Mouse (Mus musculus) heart, embryonic 12.5 days (tissue): Measurements from ENCODE around the gene Zmym6. TPM values are rescaled to one million over a fixed set of nuclear protein-coding genes. Genes with fewer than 3 reads are reported as not detected.

Source experiments
- ATAC-seq: fragments of 200-750 bp; cut with Nextera tagmentation; 2 replicates; pipeline ENCODE4 v1.8.0; 2017; ENCODE audit warnings: moderate TSS enrichment, moderate library complexity; ENCODE audit not compliant: insufficient number of reproducible peaks, low FRiP score
- H3K27ac ChIP-seq: fragments of 300-500 bp; sonication (generic); 2 replicates; pipeline ENCODE4 v1.5.1; 2016; ENCODE audit warnings: mild to moderate bottlenecking, moderate library complexity; ENCODE audit not compliant: poor library complexity, severe bottlenecking
- H3K27me3 ChIP-seq: fragments of 300-500 bp; sonication (generic); replicated peaks from 2 replicates; pipeline ENCODE4 v1.6.1; 2016; ENCODE audit warnings: mild to moderate bottlenecking, moderate library complexity
- H3K36me3 ChIP-seq: fragments of 300-500 bp; sonication (generic); 2 replicates; pipeline ENCODE4 v1.6.1; 2016; ENCODE audit warnings: mild to moderate bottlenecking, moderate library complexity
- H3K4me1 ChIP-seq: fragments of 300-500 bp; sonication (generic); replicated peaks from 2 replicates; pipeline ENCODE4 v1.6.1; 2016; ENCODE audit warnings: mild to moderate bottlenecking
- H3K4me2 ChIP-seq: fragments of 300-500 bp; sonication (generic); 2 replicates; pipeline ENCODE4 v1.6.1; 2016; ENCODE audit warnings: mild to moderate bottlenecking, moderate library complexity
- H3K4me3 ChIP-seq: fragments of 300-500 bp; sonication (generic); 2 replicates; pipeline ENCODE4 v1.5.1; 2016; ENCODE audit warnings: mild to moderate bottlenecking
- H3K9ac ChIP-seq: fragments of 300-500 bp; sonication (generic); 2 replicates; pipeline ENCODE4 v1.6.1; 2016; ENCODE audit warnings: mild to moderate bottlenecking, moderate library complexity
- H3K9me3 ChIP-seq: fragments of 300-500 bp; sonication (generic); replicated peaks from 2 replicates; pipeline ENCODE4 v1.6.1; 2016; ENCODE audit warnings: mild to moderate bottlenecking, moderate library complexity
- WGBS: fragments of 180-500 bp; shearing (Covaris S2); methylation state at CpG from one replicate; pipeline ENCODE4 v1.1.7; 2016; 5-methylcytosine and 5-hydroxymethylcytosine counted together
- polyA plus RNA-seq: library from polyadenylated mRNA; unstranded; fragments of >200 nt; fragmentation: Nextera tagmentation; extraction: Ambion mirVana; gene quantifications from 2 replicates; pipeline ENCODE4 v1.2.1, GENCODE M21; 2016

Zmym6 gene
- 15.9 and 17.8 TPM in 2 replicates for polyA plus RNA-seq

DNA sequence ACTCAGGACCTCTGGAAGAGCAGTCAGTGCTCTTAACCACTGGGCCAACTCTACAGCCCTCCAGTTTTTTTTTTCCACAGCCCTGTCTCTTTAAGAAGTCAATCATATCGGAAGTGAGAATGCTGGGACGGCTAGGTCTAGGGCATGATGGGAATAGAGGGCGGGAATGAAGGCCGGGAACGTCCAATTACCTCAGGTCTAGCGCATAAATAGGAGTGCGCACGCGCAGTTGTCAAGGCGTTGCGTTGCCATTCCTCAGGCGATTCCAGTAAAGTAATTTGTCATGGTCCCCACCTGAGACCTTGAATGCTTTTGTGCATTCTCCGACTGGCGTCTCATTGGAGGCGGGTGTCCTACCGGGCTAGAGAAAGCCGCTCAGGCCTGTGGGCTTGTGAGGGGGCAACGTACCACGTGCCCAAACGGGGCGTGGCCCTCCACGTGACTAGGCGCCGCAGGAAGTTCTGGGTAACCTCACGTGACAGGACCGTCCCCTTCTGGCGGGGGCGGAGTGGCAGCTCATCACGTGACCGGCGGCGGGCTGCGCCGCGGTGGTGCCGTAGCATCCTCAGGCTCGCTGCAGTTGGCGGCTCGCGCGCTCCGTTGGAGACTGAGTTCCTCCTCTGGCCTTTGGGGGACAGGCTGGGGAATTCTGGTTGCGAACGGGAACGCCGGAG, at the start of gene Zmym6:
TSS of gene Zmym6 (plus strand) at position 509 of the 674 bp plus-strand sequence.
- Histone ChIP-seq H3K9me3 (0 out of 2 replicates have a peak, but pooled peaks cover 2% of the 10 kb centered on the region), H3K4me2 (peak within 1 kb of the TSS; percentile 77), H3K27ac (peak within 1 kb of the TSS; percentile 72), H3K27me3 (no peaks in the 10 kb centered on the region), H3K4me1 (peaks cover 4% of the 10 kb centered on the region), H3K36me3 (no peaks in the 10 kb centered on the region), H3K4me3 (peak within 1 kb of the TSS; percentile 54), H3K9ac (peak within 1 kb of the TSS; percentile 64)
- ATAC-seq: peak; percentile 98
- WGBS: under 1% methylated on average over 46 of the region's 46 CpGs

GRCm38 (mm10) chr4:127037158-127037557, 40.0 kb upstream of the Zmym6 start:
- Histone ChIP-seq H3K4me3 (no peak overlapping the region), H3K9ac (no peak overlapping the region), H3K27ac (no peak overlapping the region), H3K36me3 (peaks cover 69% of the 10 kb centered on the region), H3K4me1 (0 out of 2 replicates have a peak, but pooled peaks cover 2% of the 10 kb centered on the region), H3K9me3 (no peaks in the 10 kb centered on the region), H3K27me3 (no peaks in the 10 kb centered on the region), H3K4me2 (no peak overlapping the region)
- no peak for ATAC-seq
- 92% methylated on average over 3 of the region's 3 CpGs for WGBS

DNA sequence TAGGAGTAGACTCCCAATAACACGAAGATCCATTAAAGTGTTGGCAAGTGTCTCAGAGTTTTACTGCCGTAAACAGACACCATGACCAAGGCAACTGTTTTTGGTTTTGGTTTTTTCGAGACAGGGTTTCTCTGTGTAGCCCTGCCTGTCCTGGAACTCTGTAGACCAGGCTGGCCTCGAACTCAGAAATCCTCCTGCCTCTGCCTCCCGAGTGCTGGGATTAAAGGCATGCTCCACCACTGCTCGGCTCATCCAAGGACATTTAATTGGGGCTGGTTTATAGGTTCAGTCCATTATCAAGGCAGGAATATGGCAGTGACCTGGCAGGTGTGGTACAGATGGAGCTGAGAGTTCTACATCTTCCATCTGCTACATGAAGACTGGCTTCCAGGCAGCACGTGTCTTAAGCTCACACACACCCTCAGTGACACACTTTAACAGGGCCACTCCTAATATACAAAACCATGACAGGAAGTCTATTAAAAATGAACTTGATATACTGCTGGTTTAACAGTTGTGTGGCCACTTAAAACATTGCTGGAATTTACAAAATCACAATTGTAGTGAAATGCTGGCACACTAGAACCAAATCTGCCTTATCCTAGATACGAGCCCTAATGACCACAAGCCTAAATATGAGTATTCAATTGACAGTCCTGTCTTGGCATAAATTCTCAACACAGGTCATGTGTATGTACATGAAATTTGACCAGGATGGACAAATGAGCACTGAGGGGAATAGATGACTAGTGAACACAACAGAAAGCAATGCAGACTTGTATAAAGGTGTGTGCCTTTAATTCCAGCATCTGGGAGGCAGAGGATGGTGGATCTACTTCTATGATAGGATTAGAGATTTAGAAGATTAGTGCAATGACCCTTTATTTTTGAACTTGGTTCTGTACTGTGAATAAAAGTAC, 39.0 kb upstream of the Zmym6 start:
- Histone ChIP-seq H3K27ac (no peak overlapping the region), H3K9ac (no peak overlapping the region), H3K27me3 (no peaks in the 10 kb centered on the region), H3K9me3 (no peaks in the 10 kb centered on the region), H3K4me2 (no peak overlapping the region), H3K4me3 (no peak overlapping the region), H3K4me1 (no peaks in the 10 kb centered on the region), H3K36me3 (peaks cover 64% of the 10 kb centered on the region)
- 88% methylated on average over 8 of the region's 8 CpGs for WGBS
- ATAC-seq: 0 out of 2 replicates have a peak, but pooled peaks have one; percentile 22

- H3K36me3 ChIP-seq: peaks cover 57% of the 10 kb centered on the region
- no peaks in the 10 kb centered on the region for H3K4me1 ChIP-seq
- WGBS: 88% methylated on average over 3 of the region's 3 CpGs
- no peak for ATAC-seq
- H3K4me3 ChIP-seq: no peak overlapping the region
- no peak overlapping the region for H3K27ac ChIP-seq
- H3K27me3 ChIP-seq: no peaks in the 10 kb centered on the region
- no peak overlapping the region for H3K4me2 ChIP-seq
- H3K9ac ChIP-seq: no peak overlapping the region
- no peaks in the 10 kb centered on the region for H3K9me3 ChIP-seq
Observed at GRCm38 (mm10) chr4:127038828-127039349, 38.3 kb upstream of the Zmym6 start.

- WGBS: 81% methylated on average over 3 of the region's 3 CpGs
- H3K4me3 ChIP-seq: no peak overlapping the region
- no peak for ATAC-seq
Observed at GRCm38 (mm10) chr4:127039871-127040483, 37.2 kb upstream of the Zmym6 start.

DNA sequence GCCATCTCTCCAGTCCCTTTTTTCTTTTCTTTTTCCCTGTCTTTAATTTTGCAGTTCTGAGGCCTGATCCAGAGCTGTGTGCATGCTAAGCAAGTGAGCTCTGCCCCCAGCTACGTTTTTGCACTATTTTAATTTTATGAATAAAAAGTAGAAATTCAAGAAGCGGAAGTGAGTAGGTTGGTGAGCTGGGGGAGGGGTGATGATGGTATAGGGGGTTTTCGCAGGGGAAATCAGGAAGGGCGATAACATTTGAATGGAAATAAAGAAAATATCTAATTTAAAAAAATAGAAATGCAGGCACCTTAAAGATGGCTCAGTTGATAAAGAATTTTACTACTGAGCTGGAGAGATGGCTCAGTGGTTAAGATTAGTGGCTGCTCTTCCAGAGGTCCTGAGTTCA, 33.6 kb upstream of the Zmym6 start:
- Histone ChIP-seq H3K27ac (no peak overlapping the region), H3K9me3 (no peaks in the 10 kb centered on the region), H3K4me3 (no peak overlapping the region), H3K27me3 (no peaks in the 10 kb centered on the region), H3K9ac (no peak overlapping the region), H3K4me1 (no peaks in the 10 kb centered on the region), H3K36me3 (peaks cover 63% of the 10 kb centered on the region), H3K4me2 (no peak overlapping the region)
- ATAC-seq: no peak
- 84% methylated on average over 4 of the region's 4 CpGs for WGBS

More at GRCm38 (mm10) chr4:127039871-127040483, 37.2 kb upstream of the Zmym6 start:
- Histone ChIP-seq H3K36me3 (peaks cover 57% of the 10 kb centered on the region), H3K9me3 (no peaks in the 10 kb centered on the region), H3K4me2 (no peak overlapping the region), H3K4me1 (no peaks in the 10 kb centered on the region), H3K27ac (no peak overlapping the region), H3K27me3 (no peaks in the 10 kb centered on the region), H3K9ac (no peak overlapping the region)

- Histone ChIP-seq H3K4me1 (no peaks in the 10 kb centered on the region), H3K4me2 (no peak overlapping the region), H3K9me3 (no peaks in the 10 kb centered on the region), H3K36me3 (peaks cover 62% of the 10 kb centered on the region), H3K4me3 (no peak overlapping the region), H3K27ac (no peak overlapping the region), H3K27me3 (no peaks in the 10 kb centered on the region), H3K9ac (no peak overlapping the region)
- ATAC-seq: no peak
- 88% methylated on average over 8 of the region's 8 CpGs for WGBS
Observed at GRCm38 (mm10) chr4:127051121-127051520, 26.1 kb upstream of the Zmym6 start.

DNA sequence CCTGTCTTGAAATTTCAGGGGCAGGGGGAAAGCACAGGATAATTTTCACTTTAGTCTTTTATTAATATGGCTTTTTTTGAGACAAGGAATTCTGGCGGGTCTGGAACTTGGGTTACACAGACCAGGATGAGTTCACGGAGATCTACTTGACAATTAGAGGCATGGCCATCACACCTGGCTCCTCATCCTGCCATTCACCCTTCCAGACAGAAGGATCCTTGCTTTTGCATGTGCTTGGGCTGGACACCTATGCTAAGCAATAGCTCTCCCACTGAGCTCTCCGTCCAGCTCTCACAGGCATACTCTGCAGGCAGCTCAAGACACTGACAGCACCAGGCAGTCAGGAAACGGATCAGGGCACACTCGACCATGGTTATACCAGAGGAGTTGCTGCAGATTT, 24.1 kb upstream of the Zmym6 start:
- no peak for ATAC-seq
- Histone ChIP-seq H3K4me2 (no peak overlapping the region), H3K27ac (no peak overlapping the region), H3K27me3 (no peaks in the 10 kb centered on the region), H3K9me3 (no peaks in the 10 kb centered on the region), H3K4me1 (no peaks in the 10 kb centered on the region), H3K4me3 (no peak overlapping the region), H3K36me3 (peaks cover 56% of the 10 kb centered on the region), H3K9ac (no peak overlapping the region)
- WGBS: 91% methylated on average over 5 of the region's 5 CpGs

GRCm38 (mm10) chr4:127054522-127055198, 22.5 kb upstream of the Zmym6 start:
- peaks cover 54% of the 10 kb centered on the region for H3K36me3 ChIP-seq
- no peak overlapping the region for H3K27ac ChIP-seq
- 82% methylated on average over 7 of the region's 7 CpGs for WGBS
- H3K4me1 ChIP-seq: no peaks in the 10 kb centered on the region
- H3K4me3 ChIP-seq: no peak overlapping the region
- ATAC-seq: no peak
- H3K9ac ChIP-seq: no peak overlapping the region
- no peak overlapping the region for H3K4me2 ChIP-seq
- no peaks in the 10 kb centered on the region for H3K9me3 ChIP-seq
- H3K27me3 ChIP-seq: no peaks in the 10 kb centered on the region

- Histone ChIP-seq H3K4me3 (peak within 1 kb of the TSS; percentile 88), H3K27ac (peak within 1 kb of the TSS; percentile 69), H3K4me1 (no peaks in the 10 kb centered on the region), H3K36me3 (peaks cover 24% of the 10 kb centered on the region), H3K27me3 (no peaks in the 10 kb centered on the region), H3K4me2 (peak within 1 kb of the TSS; percentile 80), H3K9me3 (no peaks in the 10 kb centered on the region; the same call in 1 of the 2 replicates), H3K9ac (peak within 1 kb of the TSS; percentile 89)
- WGBS: 1% methylated on average over 38 of the region's 38 CpGs
- peak; percentile 97 for ATAC-seq
Observed at GRCm38 (mm10) chr4:127060585-127061290, 16.4 kb upstream of the Zmym6 start, which contains the start of gene Zmym1. Gene Zmym1 (minus strand): TSS chr4:127061152.
